Mouse (Mus musculus): ENCODE measurements around the gene Med29. TPM values are rescaled to one million over a fixed set of nuclear protein-coding genes. Genes with fewer than 3 reads are reported as not detected.

Med29 gene
- polyA plus RNA-seq, 1 experiment from 2014 or later, result 50.5 TPM

DNA sequence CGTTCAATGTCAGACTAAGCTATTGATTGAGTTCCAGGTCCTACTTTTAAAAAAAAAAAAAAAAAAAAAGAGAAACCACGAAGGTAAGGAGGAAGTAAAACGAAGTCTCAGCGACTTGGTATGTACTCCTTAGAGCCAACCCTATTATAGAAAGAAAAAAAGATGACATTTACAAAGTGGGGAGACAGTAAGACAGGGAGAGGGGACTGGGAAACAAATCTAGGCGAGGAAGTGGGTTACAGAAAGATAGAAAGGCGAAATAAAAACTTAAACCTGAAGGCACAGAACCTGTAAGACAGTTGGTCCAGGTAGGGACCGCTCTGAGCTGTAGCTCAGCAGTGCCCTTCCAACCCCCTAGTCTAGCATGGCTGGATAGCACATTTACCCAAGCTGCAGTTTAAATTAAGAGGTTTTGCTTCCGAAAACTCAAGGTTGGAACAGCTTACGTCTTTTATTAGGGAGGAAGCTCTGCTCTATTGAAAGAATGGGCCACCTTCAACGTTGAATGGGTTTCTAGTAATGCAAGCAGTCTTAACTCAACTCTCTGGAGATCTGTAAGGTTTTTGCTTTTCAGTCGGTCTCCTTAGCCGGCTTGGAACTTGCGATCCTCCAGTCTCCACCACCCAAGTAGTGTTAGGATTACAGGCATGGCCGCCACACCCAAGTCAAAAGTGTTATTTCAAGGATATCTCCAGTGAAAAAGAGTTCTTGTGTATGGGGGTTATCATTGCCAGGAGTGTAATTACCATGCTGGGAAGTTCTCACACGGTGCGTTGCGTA, 12.1 kb downstream of the Med29 start, which contains the start of gene Zfp36:
Gene Zfp36, minus strand, starts transcription at position 17 of the 780 bp plus-strand sequence.
- H3K36me3 ChIP-seq (ENCODE audit: control insufficient read depth, insufficient read depth, low read length), result no peaks in the 10 kb centered on the region
- peaks cover 38% of the 10 kb centered on the region for H3K4me1 ChIP-seq (ENCODE audit: control insufficient read depth, insufficient read depth, low read length)
- peaks cover 8% of the 10 kb centered on the region; the same call in 1 of the 2 replicates for H3K27me3 ChIP-seq (ENCODE audit: control insufficient read depth, insufficient read depth, low read length)
- DNase-seq (ENCODE audit: low spot score, missing footprints) (peak; percentile 90), ATAC-seq (ENCODE audit: low FRiP score) (no peak)
- peak within 1 kb of the TSS; percentile 71 for H3K9ac ChIP-seq (ENCODE audit: low read length)
- 46% methylated on average over 17 of the region's 17 CpGs for WGBS
- H3K9me3 ChIP-seq (ENCODE audit: control insufficient read depth, low read length), result no peaks in the 10 kb centered on the region
- peak within 1 kb of the TSS; percentile 47 for H3K4me3 ChIP-seq (ENCODE audit: low read depth, low read length)
- peak within 1 kb of the TSS; percentile 77 for H3K4me2 ChIP-seq
- peak within 1 kb of the TSS; percentile 53 for H3K27ac ChIP-seq (ENCODE audit: low read depth, low read length)

DNA sequence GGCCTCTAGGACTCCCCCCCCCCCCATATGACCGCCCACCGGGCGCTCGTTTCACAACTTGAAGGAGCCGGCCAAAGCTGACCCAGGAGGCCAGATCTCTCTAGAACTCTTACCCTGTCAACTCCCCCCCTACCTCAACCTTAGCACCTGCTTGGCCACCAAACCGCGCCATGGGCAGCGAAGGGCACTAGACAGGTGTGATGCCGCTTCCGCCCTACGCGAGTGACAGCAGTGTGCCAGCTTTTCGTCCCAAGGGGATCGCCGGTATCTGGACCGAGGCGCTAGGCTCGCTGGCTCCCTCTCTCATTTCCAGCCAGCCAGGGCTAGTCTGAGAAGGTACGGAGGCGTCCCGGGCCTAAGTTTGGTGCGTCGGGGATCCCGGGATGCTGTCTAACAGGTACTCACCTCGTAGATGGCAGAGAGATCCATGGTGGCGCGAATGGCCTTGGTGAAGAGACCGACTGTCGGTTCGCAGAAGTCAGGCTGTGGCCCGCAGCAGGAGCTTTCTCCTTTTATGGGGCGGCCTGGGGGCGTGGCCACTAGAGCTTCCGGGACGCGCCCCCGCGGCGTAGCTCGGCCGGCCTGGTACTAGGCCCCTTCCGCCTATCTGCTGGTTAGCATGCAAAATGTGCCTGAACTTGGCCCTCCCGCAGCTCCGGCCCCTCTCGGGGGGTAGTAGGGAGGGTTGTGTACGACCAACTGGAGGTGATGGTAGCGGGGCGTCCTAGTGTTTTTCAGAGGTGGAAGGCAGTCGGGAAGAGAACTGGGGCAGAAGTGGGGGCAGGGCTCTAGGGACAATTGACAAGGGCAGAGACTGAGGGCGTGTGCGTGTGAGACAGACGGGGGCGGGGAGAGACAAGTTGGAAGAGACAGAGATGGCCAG, 13.5 kb downstream of the Med29 start:
- under 1% methylated on average over 53 of the region's 53 CpGs for WGBS
- peak overlapping the region; percentile 71 for H3K9ac ChIP-seq (ENCODE audit: low read length)
- peaks cover 8% of the 10 kb centered on the region; the same call in 1 of the 2 replicates for H3K27me3 ChIP-seq (ENCODE audit: control insufficient read depth, insufficient read depth, low read length)
- H3K4me2 ChIP-seq, result peak overlapping the region; percentile 77
- no peaks in the 10 kb centered on the region for H3K9me3 ChIP-seq (ENCODE audit: control insufficient read depth, low read length)
- peak; percentile 98 for DNase-seq (ENCODE audit: low spot score, missing footprints)
- peak; percentile 49 for ATAC-seq (ENCODE audit: low FRiP score)
- no peaks in the 10 kb centered on the region for H3K36me3 ChIP-seq (ENCODE audit: control insufficient read depth, insufficient read depth, low read length)
- peak overlapping the region; percentile 53 for H3K27ac ChIP-seq (ENCODE audit: low read depth, low read length)
- peak overlapping the region; percentile 47 for H3K4me3 ChIP-seq (ENCODE audit: low read depth, low read length)
- peaks cover 40% of the 10 kb centered on the region for H3K4me1 ChIP-seq (ENCODE audit: control insufficient read depth, insufficient read depth, low read length)

DNA sequence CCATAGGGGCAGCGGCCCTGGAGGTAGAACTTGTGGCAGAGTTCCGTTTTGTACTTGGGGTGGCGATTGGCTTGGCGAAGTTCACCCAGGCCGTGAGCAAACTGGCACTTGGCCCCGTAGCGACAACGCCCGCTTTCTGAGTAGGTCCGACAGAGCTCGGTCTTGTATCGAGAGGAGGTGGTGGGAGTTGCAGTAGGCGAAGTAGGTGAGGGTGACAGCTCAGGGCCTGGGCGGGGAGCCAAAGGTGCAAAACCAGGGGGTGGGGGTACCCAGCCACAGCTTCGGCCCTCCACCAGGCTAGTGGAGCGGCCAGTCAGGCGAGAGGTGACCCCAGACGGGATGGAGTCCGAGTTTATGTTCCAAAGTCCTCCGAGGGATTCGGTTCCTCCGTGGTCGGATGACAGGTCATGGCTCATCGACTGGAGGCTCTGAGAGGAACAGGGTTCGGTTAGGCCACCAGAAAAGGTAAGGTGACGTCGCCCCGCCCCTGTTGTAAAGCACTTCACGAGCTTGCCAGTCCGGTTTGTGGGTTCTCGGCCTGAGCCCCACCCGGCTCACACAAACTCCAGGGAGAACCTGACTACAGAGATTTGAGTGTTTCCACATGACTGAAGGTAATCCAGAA, 14.3 kb downstream of the Med29 start:
- ATAC-seq (ENCODE audit: low FRiP score) (no peak), DNase-seq (ENCODE audit: low spot score, missing footprints) (no peak)
- Histone ChIP-seq H3K9ac (ENCODE audit: low read length) (peak overlapping the region; percentile 71), H3K4me3 (ENCODE audit: low read depth, low read length) (peak overlapping the region; percentile 47), H3K9me3 (ENCODE audit: control insufficient read depth, low read length) (no peaks in the 10 kb centered on the region), H3K36me3 (ENCODE audit: control insufficient read depth, insufficient read depth, low read length) (no peaks in the 10 kb centered on the region), H3K4me2 (peak overlapping the region; percentile 77), H3K27me3 (ENCODE audit: control insufficient read depth, insufficient read depth, low read length) (peaks cover 8% of the 10 kb centered on the region; the same call in 1 of the 2 replicates), H3K4me1 (ENCODE audit: control insufficient read depth, insufficient read depth, low read length) (peaks cover 40% of the 10 kb centered on the region), H3K27ac (ENCODE audit: low read depth, low read length) (no peak overlapping the region)
- WGBS, result 45% methylated on average over 32 of the region's 32 CpGs

DNA sequence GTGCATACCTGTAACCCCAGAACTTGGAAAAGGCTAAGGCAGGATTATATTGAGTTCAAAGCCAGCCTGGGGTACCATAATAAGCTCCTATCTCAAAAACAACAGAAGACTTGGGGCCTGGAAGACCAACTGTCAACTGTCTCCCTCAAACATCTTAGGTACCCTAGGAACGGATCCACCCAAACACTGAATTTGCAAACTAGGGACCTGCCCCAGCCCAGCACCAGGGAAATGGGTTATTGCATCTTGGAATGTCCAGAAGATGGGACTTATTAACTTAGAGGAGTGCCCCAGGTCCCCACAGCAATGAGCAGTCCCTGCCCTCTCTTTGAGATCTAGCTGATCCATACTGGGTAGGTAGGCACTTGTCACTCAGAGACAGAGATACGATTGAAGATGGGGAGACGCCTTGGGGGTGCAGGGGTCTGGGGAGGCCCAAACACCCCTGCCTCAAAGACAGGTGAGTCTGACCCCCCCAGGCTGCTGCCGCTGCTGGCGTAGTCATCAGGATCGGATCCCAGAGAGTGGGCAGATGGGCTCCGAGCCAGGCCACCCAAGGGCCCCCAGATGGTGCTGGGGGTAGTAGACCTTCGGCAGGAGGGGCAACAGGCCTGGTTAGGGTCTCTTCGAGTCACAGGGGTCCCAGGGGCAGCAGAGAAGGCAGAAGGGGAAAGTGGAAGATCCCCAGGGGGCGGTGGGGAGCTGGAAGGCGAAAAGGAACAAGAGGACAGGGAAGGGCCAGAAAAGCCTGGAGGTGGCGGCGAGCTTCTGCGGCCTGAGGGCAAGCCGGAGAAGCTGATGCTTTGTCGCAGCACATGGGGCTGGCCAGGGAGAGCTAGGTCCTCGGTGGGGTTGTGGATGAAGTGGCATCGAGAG, 15.1 kb downstream of the Med29 start:
- H3K9ac ChIP-seq (ENCODE audit: low read length), result no peak overlapping the region

DNA sequence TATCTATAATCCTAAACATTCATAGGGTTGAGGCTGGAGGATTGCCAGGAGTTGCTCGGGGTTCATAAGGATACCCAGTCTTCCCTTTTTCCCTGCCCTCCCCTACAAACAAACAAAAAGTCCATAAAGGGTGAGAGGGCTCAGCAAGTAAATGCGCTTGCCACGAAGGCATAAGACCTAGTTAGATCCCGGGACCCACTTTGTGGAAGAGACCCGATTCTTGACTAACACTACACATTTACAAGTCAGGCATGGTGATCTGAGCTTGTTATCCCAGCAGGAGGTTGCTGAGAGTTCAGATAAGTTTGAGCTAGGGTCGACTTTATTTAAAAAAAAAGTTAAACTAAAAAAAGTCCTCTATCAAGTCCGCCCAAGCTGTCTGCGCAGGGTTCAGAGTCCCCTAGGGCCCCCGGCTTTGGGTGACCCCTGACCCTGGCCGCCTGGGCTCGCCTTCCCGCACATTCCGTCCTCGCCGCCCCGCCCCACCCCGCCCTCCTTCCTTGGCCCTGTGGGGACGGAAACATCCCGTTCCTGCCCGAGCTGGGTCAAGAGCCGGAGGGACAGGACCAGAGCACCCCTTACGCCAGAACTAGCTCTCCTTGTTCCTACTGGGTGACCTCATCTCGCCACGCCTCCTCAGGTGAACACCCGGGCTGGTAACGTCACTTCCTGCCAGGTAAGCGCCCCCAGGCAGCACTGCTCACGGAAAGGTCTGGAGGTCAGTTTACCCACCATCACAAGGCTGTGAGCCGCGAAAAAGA, 16.3 kb downstream of the Med29 start:
- Histone ChIP-seq H3K9me3 (ENCODE audit: control insufficient read depth, low read length) (no peaks in the 10 kb centered on the region), H3K27ac (ENCODE audit: low read depth, low read length) (peak overlapping the region; percentile 91), H3K4me1 (ENCODE audit: control insufficient read depth, insufficient read depth, low read length) (peaks cover 28% of the 10 kb centered on the region), H3K27me3 (ENCODE audit: control insufficient read depth, insufficient read depth, low read length) (peaks cover 8% of the 10 kb centered on the region; the same call in 1 of the 2 replicates), H3K4me2 (peak overlapping the region; percentile 62), H3K9ac (ENCODE audit: low read length) (peak overlapping the region; percentile 67), H3K36me3 (ENCODE audit: control insufficient read depth, insufficient read depth, low read length) (no peaks in the 10 kb centered on the region), H3K4me3 (ENCODE audit: low read depth, low read length) (peak overlapping the region; percentile 32)
- DNase-seq (ENCODE audit: low spot score, missing footprints) (peak; percentile 91), ATAC-seq (ENCODE audit: low FRiP score) (no peak)
- 3% methylated on average over 30 of the region's 30 CpGs for whole genome bisulfite sequencing

More for the DNA sequence above, 15.1 kb downstream of the Med29 start:
- WGBS, result 71% methylated on average over 18 of the region's 18 CpGs
- no peak overlapping the region for H3K4me3 ChIP-seq (ENCODE audit: low read depth, low read length)
- no peak overlapping the region for H3K27ac ChIP-seq (ENCODE audit: low read depth, low read length)
- H3K36me3 ChIP-seq (ENCODE audit: control insufficient read depth, insufficient read depth, low read length), result no peaks in the 10 kb centered on the region
- H3K9me3 ChIP-seq (ENCODE audit: control insufficient read depth, low read length), result no peaks in the 10 kb centered on the region
- no peak for ATAC-seq (ENCODE audit: low FRiP score)
- H3K4me1 ChIP-seq (ENCODE audit: control insufficient read depth, insufficient read depth, low read length), result peaks cover 40% of the 10 kb centered on the region
- DNase-seq (ENCODE audit: low spot score, missing footprints), result no peak
- H3K4me2 ChIP-seq, result peak overlapping the region; percentile 77
- H3K27me3 ChIP-seq (ENCODE audit: control insufficient read depth, insufficient read depth, low read length), result peaks cover 8% of the 10 kb centered on the region; the same call in 1 of the 2 replicates

DNA sequence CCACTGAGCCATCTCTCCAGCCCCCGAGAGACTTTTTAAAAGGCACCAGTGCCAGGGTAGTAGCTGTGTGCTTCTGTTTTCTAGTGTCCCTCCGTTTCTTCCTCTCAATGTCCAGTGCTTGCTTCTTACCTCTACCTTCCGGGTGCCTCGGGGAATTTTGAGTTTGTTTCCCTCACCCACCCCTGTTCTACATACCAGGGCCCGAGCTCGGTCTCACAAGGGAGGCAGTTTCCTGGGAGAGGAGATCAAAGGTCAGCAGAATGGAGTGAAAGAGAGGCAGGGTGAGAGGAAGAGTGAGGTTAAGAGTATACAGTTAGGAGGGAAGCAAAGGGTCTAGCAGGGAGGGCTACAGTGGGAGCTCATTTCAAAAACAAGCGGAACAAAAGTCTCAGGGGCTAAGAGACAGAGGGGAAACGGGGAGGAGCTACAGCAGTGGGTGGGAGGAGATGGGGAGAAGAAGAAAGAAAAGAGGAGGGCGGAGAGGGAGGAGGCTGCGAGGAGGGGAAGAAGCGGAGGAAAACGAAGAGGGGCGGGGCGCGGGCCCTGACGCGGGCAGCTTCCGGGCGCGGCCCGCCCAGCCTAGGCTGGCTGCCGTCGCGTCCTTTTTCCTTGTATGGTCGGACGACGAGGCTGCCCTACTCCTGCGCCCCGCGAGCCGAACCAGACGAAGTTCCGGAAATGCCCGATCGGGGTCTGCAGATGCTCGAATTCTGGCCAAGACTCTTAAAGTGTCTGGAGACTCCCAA, 17.2 kb downstream of the Med29 start:
- Histone ChIP-seq H3K27me3 (ENCODE audit: control insufficient read depth, insufficient read depth, low read length) (peaks cover 8% of the 10 kb centered on the region; the same call in 1 of the 2 replicates), H3K27ac (ENCODE audit: low read depth, low read length) (peak overlapping the region; percentile 91), H3K9ac (ENCODE audit: low read length) (peak overlapping the region; percentile 69), H3K4me2 (peak overlapping the region; percentile 62), H3K9me3 (ENCODE audit: control insufficient read depth, low read length) (no peaks in the 10 kb centered on the region), H3K36me3 (ENCODE audit: control insufficient read depth, insufficient read depth, low read length) (no peaks in the 10 kb centered on the region), H3K4me1 (ENCODE audit: control insufficient read depth, insufficient read depth, low read length) (peaks cover 31% of the 10 kb centered on the region), H3K4me3 (ENCODE audit: low read depth, low read length) (peak overlapping the region; percentile 32)
- DNase-seq (ENCODE audit: low spot score, missing footprints), result peak; percentile 97
- WGBS, result under 1% methylated on average over 36 of the region's 36 CpGs
- ATAC-seq (ENCODE audit: low FRiP score), result peak; percentile 31

DNA sequence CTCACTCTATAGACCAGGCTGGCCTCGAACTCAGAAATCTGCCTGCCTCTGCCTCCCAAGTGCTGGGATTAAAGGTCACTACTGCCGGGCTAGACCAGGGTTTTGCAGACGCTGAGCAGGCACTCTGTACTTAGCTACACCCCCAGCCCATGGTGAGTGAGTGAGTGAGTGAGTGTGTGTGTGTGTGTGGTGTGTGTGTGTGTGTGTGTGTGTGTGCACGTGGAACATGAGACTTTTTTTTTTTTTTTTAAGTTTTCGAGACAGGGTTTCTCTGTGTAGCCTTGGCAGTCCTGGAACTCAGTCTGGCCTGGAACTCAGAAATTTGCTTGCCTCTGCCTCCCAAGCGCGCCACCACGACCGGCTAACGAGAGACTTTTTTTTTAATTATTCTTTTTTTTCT, 17.9 kb downstream of the Med29 start:
- DNase-seq (ENCODE audit: low spot score, missing footprints) (no peak), ATAC-seq (ENCODE audit: low FRiP score) (no peak)
- no peaks in the 10 kb centered on the region for H3K36me3 ChIP-seq (ENCODE audit: control insufficient read depth, insufficient read depth, low read length)
- H3K9ac ChIP-seq (ENCODE audit: low read length), result no peak overlapping the region
- H3K27me3 ChIP-seq (ENCODE audit: control insufficient read depth, insufficient read depth, low read length), result peaks cover 8% of the 10 kb centered on the region; the same call in 1 of the 2 replicates
- WGBS, result 78% methylated on average over 10 of the region's 10 CpGs
- H3K4me1 ChIP-seq (ENCODE audit: control insufficient read depth, insufficient read depth, low read length), result peaks cover 37% of the 10 kb centered on the region
- peak overlapping the region; percentile 91; the same call in 1 of the 2 replicates for H3K27ac ChIP-seq (ENCODE audit: low read depth, low read length)
- H3K9me3 ChIP-seq (ENCODE audit: control insufficient read depth, low read length), result no peaks in the 10 kb centered on the region
- no peak overlapping the region for H3K4me2 ChIP-seq
- H3K4me3 ChIP-seq (ENCODE audit: low read depth, low read length), result no peak overlapping the region

All from midbrain, embryonic 11.5 days (tissue).